Mouse (Mus musculus): ENCODE data around the gene Klhl21. TPM values are rescaled to one million over a fixed set of nuclear protein-coding genes. Genes with fewer than 3 reads are reported as not detected.
"Not testable (repeated sequence)": the region's sequence is repeated elsewhere in the genome, so short reads cannot be mapped to it uniquely, and the experiment has no call there.

Klhl21 gene
- polyA plus RNA-seq, 2 experiments = 11.0 to 18.8 TPM

DNA sequence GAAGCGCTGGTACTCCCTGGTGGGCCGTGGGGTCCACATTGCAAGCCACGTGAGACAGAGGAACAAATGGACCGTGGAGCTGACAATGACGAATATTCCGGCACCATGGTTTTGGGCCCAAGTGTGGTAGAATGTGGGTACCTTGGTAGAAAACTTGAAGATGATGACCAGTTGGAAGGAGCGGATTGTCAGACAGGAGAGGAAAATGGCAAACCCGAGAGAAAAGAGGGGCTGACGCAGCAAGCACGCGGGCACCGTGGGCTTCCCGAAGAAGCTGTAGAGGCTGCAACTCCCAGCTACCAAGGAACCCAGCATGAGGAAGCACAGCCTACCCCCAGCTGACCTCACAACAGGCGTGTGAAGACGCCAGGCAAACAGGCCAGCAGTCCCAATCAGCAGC, 19.9 kb downstream of the Klhl21 start:
- WGBS = 65% methylated on average over 15 of the region's 15 CpGs
- peaks cover 11% of the 10 kb centered on the region for H3K36me3 ChIP-seq (ENCODE audit: control insufficient read depth, insufficient read depth, low read length)
- H3K9ac ChIP-seq (ENCODE audit: low read depth, low read length, severe bottlenecking) = peak overlapping the region; percentile 76
- H3K9me3 ChIP-seq (ENCODE audit: control insufficient read depth, low read length) = no peaks in the 10 kb centered on the region
- peak overlapping the region; percentile 73 for H3K4me3 ChIP-seq (replicated peaks; ENCODE audit: low read length)
- H3K27me3 ChIP-seq (ENCODE audit: control insufficient read depth, insufficient read depth, low read length) = no peaks in the 10 kb centered on the region
- DNase-seq (ENCODE audit: low spot score) (no peak), ATAC-seq (ENCODE audit: low FRiP score, low read depth) (no peak)
- peak overlapping the region; percentile 95 for H3K4me2 ChIP-seq (replicated peaks; ENCODE audit: low read depth, low read length, severe bottlenecking)
- TF ChIP-seq POLR2A (IDR thresholded peaks at IDR 0.05; ENCODE audit: borderline replicate concordance, extremely low read depth, insufficient read depth, insufficient read length) = no peak
- H3K27ac ChIP-seq (replicated peaks; ENCODE audit: low read depth, low read length) = no peak overlapping the region
- peaks cover 26% of the 10 kb centered on the region for H3K4me1 ChIP-seq (ENCODE audit: control insufficient read depth, insufficient read depth, low read length)

DNA sequence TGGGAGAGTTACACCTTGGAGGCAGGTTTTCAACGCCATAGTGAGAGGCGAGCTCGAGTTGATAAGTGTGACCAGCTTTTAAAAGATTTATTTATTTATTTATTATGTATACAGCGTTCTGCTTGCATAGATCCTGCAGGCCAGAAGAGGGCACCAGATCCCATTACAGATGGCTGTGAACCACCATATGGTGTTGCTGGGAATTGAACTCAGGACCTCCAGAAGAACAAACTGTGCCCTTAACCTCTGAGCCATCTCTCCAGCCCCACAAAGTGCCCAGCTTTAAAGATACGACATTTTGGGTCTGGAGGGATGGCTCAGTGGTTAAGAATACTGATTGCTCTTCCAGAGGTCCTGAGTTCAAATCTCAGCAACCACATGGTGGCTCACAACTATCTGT, 20.5 kb downstream of the Klhl21 start:
- ATAC-seq (ENCODE audit: low FRiP score, low read depth) (no peak), DNase-seq (ENCODE audit: low spot score) (no peak)
- Histone ChIP-seq H3K4me1 (ENCODE audit: control insufficient read depth, insufficient read depth, low read length) (peaks cover 26% of the 10 kb centered on the region), H3K9me3 (ENCODE audit: control insufficient read depth, low read length) (no peaks in the 10 kb centered on the region), H3K4me3 (replicated peaks; ENCODE audit: low read length) (no peak overlapping the region), H3K36me3 (ENCODE audit: control insufficient read depth, insufficient read depth, low read length) (peaks cover 6% of the 10 kb centered on the region), H3K4me2 (replicated peaks; ENCODE audit: low read depth, low read length, severe bottlenecking) (no peak overlapping the region), H3K27ac (replicated peaks; ENCODE audit: low read depth, low read length) (no peak overlapping the region), H3K9ac (ENCODE audit: low read depth, low read length, severe bottlenecking) (no peak overlapping the region), H3K27me3 (ENCODE audit: control insufficient read depth, insufficient read depth, low read length) (no peaks in the 10 kb centered on the region)
- 39% methylated on average over 5 of the region's 5 CpGs for WGBS
- no peak for TF ChIP-seq POLR2A (IDR thresholded peaks at IDR 0.05; ENCODE audit: borderline replicate concordance, extremely low read depth, insufficient read depth, insufficient read length)

DNA sequence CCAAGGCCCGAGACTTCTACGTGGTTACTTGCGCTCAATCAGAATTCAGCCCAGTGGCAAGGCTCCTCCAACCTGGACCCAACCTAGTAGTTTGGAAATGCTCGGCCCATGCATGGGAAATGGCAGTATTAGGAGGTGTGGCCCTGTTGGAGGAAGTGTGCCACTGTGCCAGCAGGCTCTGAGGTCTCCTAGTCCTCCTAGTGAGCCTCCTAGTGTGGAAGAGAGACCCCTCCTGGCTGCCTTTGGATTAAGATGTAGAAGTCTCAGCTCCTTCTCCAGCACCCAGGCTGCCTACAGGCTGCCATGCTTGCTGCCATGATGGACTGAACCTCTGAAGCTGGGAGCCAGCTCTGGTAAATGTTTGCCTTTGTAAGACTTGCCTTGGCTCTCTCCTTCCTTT, 21.4 kb downstream of the Klhl21 start:
- 59% methylated on average over 4 of the region's 4 CpGs for WGBS
- peaks cover 26% of the 10 kb centered on the region for H3K4me1 ChIP-seq (ENCODE audit: control insufficient read depth, insufficient read depth, low read length)
- no peak overlapping the region for H3K27ac ChIP-seq (replicated peaks; ENCODE audit: low read depth, low read length)
- H3K9me3 ChIP-seq (ENCODE audit: control insufficient read depth, low read length) = no peaks in the 10 kb centered on the region
- H3K9ac ChIP-seq (ENCODE audit: low read depth, low read length, severe bottlenecking) = peak overlapping the region; percentile 34; the same call in 1 of the 2 replicates
- no peak overlapping the region for H3K4me3 ChIP-seq (replicated peaks; ENCODE audit: low read length)
- H3K36me3 ChIP-seq (ENCODE audit: control insufficient read depth, insufficient read depth, low read length) = no peaks in the 10 kb centered on the region
- H3K27me3 ChIP-seq (ENCODE audit: control insufficient read depth, insufficient read depth, low read length) = no peaks in the 10 kb centered on the region
- TF ChIP-seq POLR2A (IDR thresholded peaks at IDR 0.05; ENCODE audit: borderline replicate concordance, extremely low read depth, insufficient read depth, insufficient read length) = no peak
- DNase-seq (ENCODE audit: low spot score) (peak; percentile 23), ATAC-seq (ENCODE audit: low FRiP score, low read depth) (no peak)
- H3K4me2 ChIP-seq (replicated peaks; ENCODE audit: low read depth, low read length, severe bottlenecking) = no peak overlapping the region

DNA sequence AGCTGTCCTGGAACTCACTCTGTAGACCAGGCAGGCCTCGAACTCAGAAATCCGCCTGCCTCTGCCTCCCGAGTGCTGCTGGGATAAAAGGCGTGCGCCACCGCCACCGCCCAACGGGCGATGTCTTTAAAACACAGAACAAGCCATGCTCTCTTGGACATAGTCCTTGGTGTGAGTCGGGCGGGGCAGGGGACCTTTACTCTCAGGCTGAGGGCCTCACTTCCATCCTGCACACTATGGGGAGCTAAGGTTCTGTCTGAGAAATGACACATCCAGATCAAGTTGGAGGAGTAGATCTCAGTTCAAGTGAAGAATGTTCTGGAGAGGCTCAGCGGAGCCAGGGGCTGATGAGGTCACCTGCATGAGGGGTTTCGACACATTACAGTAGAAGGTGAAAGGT, 24.3 kb downstream of the Klhl21 start:
- no peak overlapping the region for H3K9ac ChIP-seq (ENCODE audit: low read depth, low read length, severe bottlenecking)
- H3K4me3 ChIP-seq (replicated peaks; ENCODE audit: low read length) = no peak overlapping the region
- H3K27ac ChIP-seq (replicated peaks; ENCODE audit: low read depth, low read length) = no peak overlapping the region
- no peak for TF ChIP-seq POLR2A (IDR thresholded peaks at IDR 0.05; ENCODE audit: borderline replicate concordance, extremely low read depth, insufficient read depth, insufficient read length)
- no peaks in the 10 kb centered on the region for H3K36me3 ChIP-seq (ENCODE audit: control insufficient read depth, insufficient read depth, low read length)
- 91% methylated on average over 13 of the region's 13 CpGs for WGBS
- no peaks in the 10 kb centered on the region for H3K27me3 ChIP-seq (ENCODE audit: control insufficient read depth, insufficient read depth, low read length)
- peaks cover 9% of the 10 kb centered on the region for H3K4me1 ChIP-seq (ENCODE audit: control insufficient read depth, insufficient read depth, low read length)
- no peaks in the 10 kb centered on the region for H3K9me3 ChIP-seq (ENCODE audit: control insufficient read depth, low read length)
- DNase-seq (ENCODE audit: low spot score) (no peak), ATAC-seq (ENCODE audit: low FRiP score, low read depth) (no peak)
- no peak overlapping the region for H3K4me2 ChIP-seq (replicated peaks; ENCODE audit: low read depth, low read length, severe bottlenecking)

DNA sequence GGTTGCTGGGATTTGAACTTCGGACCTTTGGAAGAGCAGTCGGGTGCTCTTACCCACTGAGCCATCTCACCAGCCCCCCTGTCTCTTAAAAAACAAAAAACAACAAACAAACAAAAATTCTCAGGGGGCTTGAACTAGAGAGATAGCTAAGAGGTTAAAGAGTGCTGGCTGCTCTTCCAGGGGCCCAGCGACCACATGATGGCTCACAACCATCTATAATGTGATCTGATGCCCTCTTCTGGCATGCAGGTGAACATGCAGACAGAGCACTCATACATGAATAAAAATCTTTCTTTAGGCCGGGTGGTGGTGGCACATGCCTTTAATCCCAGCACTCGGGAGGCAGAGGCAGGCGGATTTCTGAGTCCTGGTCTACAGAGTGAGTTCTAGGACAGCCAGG, 27.9 kb downstream of the Klhl21 start:
- not testable (repeated sequence) for H3K4me1 ChIP-seq (ENCODE audit: control insufficient read depth, insufficient read depth, low read length); H3K27me3 ChIP-seq (ENCODE audit: control insufficient read depth, insufficient read depth, low read length); H3K4me3 ChIP-seq (replicated peaks; ENCODE audit: low read length); ATAC-seq (ENCODE audit: low FRiP score, low read depth); H3K9me3 ChIP-seq (ENCODE audit: control insufficient read depth, low read length); H3K36me3 ChIP-seq (ENCODE audit: control insufficient read depth, insufficient read depth, low read length); H3K4me2 ChIP-seq (replicated peaks; ENCODE audit: low read depth, low read length, severe bottlenecking); H3K9ac ChIP-seq (ENCODE audit: low read depth, low read length, severe bottlenecking); DNase-seq (ENCODE audit: low spot score); H3K27ac ChIP-seq (replicated peaks; ENCODE audit: low read depth, low read length)
- WGBS = 88% methylated on average over 6 of the region's 6 CpGs

Data from limb, embryonic 14.5 days (tissue).